Comparison of ENCODE assay signal across 23 mouse cellular contexts in the genomic region with DNA sequence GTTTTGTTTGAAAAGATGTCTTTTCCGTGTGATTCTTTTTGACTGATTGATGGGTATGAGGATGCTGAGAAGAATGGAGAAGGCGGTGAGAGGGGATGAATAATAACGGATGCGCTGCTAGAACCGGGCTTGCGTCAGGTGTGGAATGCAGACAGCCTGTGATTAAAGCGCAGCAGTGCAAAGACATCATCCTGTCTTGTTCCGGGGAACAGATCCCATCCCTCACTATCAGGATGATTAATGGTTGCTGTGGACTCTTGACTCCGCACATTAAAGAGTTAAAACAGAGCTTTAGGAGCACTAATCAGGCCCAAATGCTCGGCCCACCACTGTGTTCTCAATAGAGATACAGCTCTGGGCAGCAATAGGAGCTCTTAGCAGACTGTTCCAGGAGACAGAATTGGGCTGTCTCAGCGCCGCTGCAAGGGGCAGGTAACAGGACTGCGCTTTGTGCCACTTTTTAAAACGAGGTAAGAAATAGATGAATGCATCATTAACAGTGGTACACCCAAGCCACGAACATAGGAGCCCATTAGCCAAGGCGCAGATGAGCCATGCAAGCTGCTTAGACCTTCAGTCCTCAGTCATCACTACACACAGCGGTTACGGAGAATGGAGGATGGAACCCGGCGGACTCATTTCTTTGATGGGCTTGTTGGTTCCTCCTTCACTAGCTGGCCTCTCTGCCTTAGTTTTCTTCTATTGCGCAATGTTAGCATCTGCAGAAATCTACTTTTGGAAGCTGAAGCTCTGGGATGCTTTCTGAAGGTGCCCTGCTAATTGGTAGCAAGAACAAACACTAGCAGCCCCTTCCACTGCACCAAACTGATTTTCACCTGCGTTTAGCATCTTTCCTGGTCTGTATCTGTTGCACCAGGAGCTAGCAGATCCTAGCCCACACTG.
DNase-seq lines count a peak whose midpoint lies in the region; ATAC-seq and TF ChIP-seq lines count a peak whose summit lies in the region.
"Had no signal": no experiment of that assay in that cellular context is flagged by ENCODE, and none has a peak within 500 bp of the region (broad histone marks: within the 10 kb centered on the region; RNA-seq: fewer than 3 reads in every experiment).

No protein-coding gene starts in this region.

- H3K27ac ChIP-seq in limb, embryonic 10.5 days, result peak overlapping the region; percentile 58
- H3K27ac ChIP-seq in neural tube, embryonic 11.5 days (ENCODE audit: low read depth, low read length), result no peak overlapping the region
- no peak overlapping the region for H3K27ac ChIP-seq in liver, embryonic 12.5 days
- H3K27ac ChIP-seq: embryonic facial prominence, embryonic 13.5 days; kidney, postnatal 0 days; midbrain, embryonic 12.5 days had no signal

- H3K9me3 ChIP-seq in limb, embryonic 10.5 days (replicated peaks), result no peaks in the 10 kb centered on the region
- no peaks in the 10 kb centered on the region for H3K9me3 ChIP-seq in neural tube, embryonic 11.5 days (ENCODE audit: control insufficient read depth, low read length)
- H3K9me3 ChIP-seq in liver, embryonic 12.5 days (replicated peaks), result no peaks in the 10 kb centered on the region
- H3K9me3 ChIP-seq: embryonic facial prominence, embryonic 13.5 days; midbrain, embryonic 12.5 days had no signal

- H3K27me3 ChIP-seq in limb, embryonic 10.5 days (ENCODE audit: low read depth, poor library complexity, severe bottlenecking), result no peaks in the 10 kb centered on the region
- no peaks in the 10 kb centered on the region for H3K27me3 ChIP-seq in neural tube, embryonic 11.5 days (ENCODE audit: control insufficient read depth, insufficient read depth, low read length)
- 0 out of 2 replicates have a peak, but pooled peaks cover 3% of the 10 kb centered on the region for H3K27me3 ChIP-seq in liver, embryonic 12.5 days (replicated peaks)
- H3K27me3 ChIP-seq: midbrain, embryonic 12.5 days had no signal

- no peak overlapping the region for H3K4me2 ChIP-seq in neural tube, embryonic 11.5 days (ENCODE audit: low read depth)
- no peak overlapping the region for H3K4me2 ChIP-seq in liver, embryonic 12.5 days
- H3K4me2 ChIP-seq: embryonic facial prominence, embryonic 13.5 days; liver, embryonic 11.5 days; midbrain, embryonic 12.5 days had no signal

- no peaks in the 10 kb centered on the region for H3K36me3 ChIP-seq in limb, embryonic 10.5 days
- H3K36me3 ChIP-seq in neural tube, embryonic 11.5 days (ENCODE audit: control insufficient read depth, insufficient read depth, low read length), result no peaks in the 10 kb centered on the region
- H3K36me3 ChIP-seq in liver, embryonic 12.5 days, result no peaks in the 10 kb centered on the region
- H3K36me3 ChIP-seq: embryonic facial prominence, embryonic 13.5 days; G1E; midbrain, embryonic 12.5 days had no signal

- TF ChIP-seq POLR2A in brain, embryonic 14.5 days (IDR thresholded peaks at IDR 0.05; ENCODE audit: borderline replicate concordance, extremely low read depth, insufficient read depth, insufficient read length, poor library complexity, severe bottlenecking), result no peak

- TF ChIP-seq CTCF in brain, embryonic 14.5 days (IDR thresholded peaks at IDR 0.05; ENCODE audit: borderline replicate concordance, extremely low read depth, insufficient read depth, insufficient read length), result no peak

- DNase-seq in embryo, embryonic 10 days (ENCODE audit: low spot score), result peak; percentile 37
- no peak for DNase-seq in embryo, embryonic 9.5 days (ENCODE audit: extremely low spot score)
- peak; percentile 37 for DNase-seq in brain, embryonic 14.5 days (ENCODE audit: low read depth)
- DNase-seq in limb, embryonic 10.5 days (ENCODE audit: low spot score), result peak; percentile 57
- DNase-seq in neural tube, embryonic 11.5 days (ENCODE audit: low spot score), result peak; percentile 17
- DNase-seq in lung, postnatal 25 days (ENCODE audit: low spot score), result no peak
- no peak for DNase-seq in adipocyte (ENCODE audit: low spot score)
- DNase-seq: adrenal gland, postnatal 25 days; cerebellum, adult 18-20 months; cerebellum, postnatal 25 days; gastrocnemius, postnatal 14 days; kidney, adult 18-20 months; lung, adult 2 months; thymus, postnatal 25 days had no signal

- H3K9ac ChIP-seq in neural tube, embryonic 11.5 days (ENCODE audit: low read length), result no peak overlapping the region
- no peak overlapping the region for H3K9ac ChIP-seq in liver, embryonic 12.5 days
- H3K9ac ChIP-seq: embryonic facial prominence, embryonic 13.5 days; midbrain, embryonic 12.5 days had no signal

- H3K4me1 ChIP-seq in limb, embryonic 10.5 days, result peaks cover 56% of the 10 kb centered on the region
- no peaks in the 10 kb centered on the region for H3K4me1 ChIP-seq in neural tube, embryonic 11.5 days (ENCODE audit: control insufficient read depth, insufficient read depth, low read length)
- no peaks in the 10 kb centered on the region for H3K4me1 ChIP-seq in liver, embryonic 12.5 days
- H3K4me1 ChIP-seq: midbrain, embryonic 12.5 days had no signal

- peak overlapping the region; percentile 19 for H3K4me3 ChIP-seq in limb, embryonic 10.5 days
- H3K4me3 ChIP-seq in neural tube, embryonic 11.5 days (ENCODE audit: low read depth, low read length), result no peak overlapping the region
- no peak overlapping the region for H3K4me3 ChIP-seq in liver, embryonic 12.5 days
- H3K4me3 ChIP-seq: embryonic facial prominence, embryonic 13.5 days; midbrain, embryonic 12.5 days had no signal

- ATAC-seq in neural tube, embryonic 11.5 days (ENCODE audit: insufficient read depth, low FRiP score, low TSS enrichment), result no peak
- ATAC-seq in liver, embryonic 12.5 days, result no peak
- ATAC-seq: activated CD4-positive, CD25-positive, alpha-beta regulatory T cell, adult 4 months; CD4-positive, CD25-positive, alpha-beta regulatory T cell, adult 4 months; forebrain, embryonic 14.5 days had no signal

- 47% methylated on average over 22 of the region's 22 CpGs for WGBS in limb, embryonic 10.5 days
- 53% methylated on average over 22 of the region's 22 CpGs for WGBS in neural tube, embryonic 11.5 days
- whole genome bisulfite sequencing in liver, embryonic 12.5 days (ENCODE audit: insufficient replicate concordance), result 64% methylated on average over 22 of the region's 22 CpGs

Comparison
In these comparisons a context has a peak if more than half of its experiments do, and no peak if none do; other contexts are left out.
1. DNase-seq: peak in embryo, embryonic 10 days (single experiment), brain, embryonic 14.5 days (single experiment), limb, embryonic 10.5 days (single experiment) and neural tube, embryonic 11.5 days (single experiment); none in embryo, embryonic 9.5 days (single experiment), lung, postnatal 25 days (single experiment) and adipocyte (single experiment).